Mouse (Mus musculus): Measurements from ENCODE around the gene Pcsk2. TPM values are rescaled to one million over a fixed set of nuclear protein-coding genes. Genes with fewer than 3 reads are reported as not detected.
A peak's percentile ranks its signal among the peaks of the same experiment; 100 is the strongest.

Gene Pcsk2
- polyA plus RNA-seq, 1 experiment from 2014 or later: 11.4 TPM

DNA sequence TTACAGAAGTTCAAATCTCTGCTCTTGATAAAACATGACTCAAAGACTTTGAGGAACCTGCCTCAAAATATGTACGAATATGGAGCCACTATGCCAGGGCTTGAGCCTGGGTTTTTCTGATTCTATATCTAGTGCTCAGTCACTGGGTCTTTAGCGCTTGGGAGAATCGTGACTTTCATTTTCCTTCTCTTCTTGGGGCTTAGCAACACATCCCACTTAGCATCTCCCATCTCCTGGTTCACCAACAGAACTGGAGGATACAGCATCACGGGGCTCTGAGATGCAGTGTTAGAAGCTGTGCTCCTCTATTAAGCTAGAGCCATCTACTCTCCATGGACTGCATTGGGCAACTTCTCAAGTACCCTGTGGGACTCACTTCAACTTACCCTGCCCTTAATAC, 131.9 kb downstream of the Pcsk2 start:
- ATAC-seq (no peak), DNase-seq (ENCODE audit: low spot score) (no peak)
- Histone ChIP-seq H3K4me2 (ENCODE audit: low read length) (no peak overlapping the region), H3K9ac (ENCODE audit: low read length) (no peak overlapping the region), H3K4me3 (ENCODE audit: low read depth, low read length) (no peak overlapping the region), H3K4me1 (ENCODE audit: control insufficient read depth, insufficient read depth, low read length) (no peaks in the 10 kb centered on the region), H3K27ac (ENCODE audit: low read depth, low read length) (no peak overlapping the region), H3K36me3 (ENCODE audit: control insufficient read depth, insufficient read depth, low read length) (no peaks in the 10 kb centered on the region), H3K9me3 (replicated peaks; ENCODE audit: control insufficient read depth, low read length) (no peaks in the 10 kb centered on the region), H3K27me3 (replicated peaks; ENCODE audit: control insufficient read depth, insufficient read depth, low read length) (no peaks in the 10 kb centered on the region)
- 93% methylated on average over 4 of the region's 4 CpGs for WGBS

DNA sequence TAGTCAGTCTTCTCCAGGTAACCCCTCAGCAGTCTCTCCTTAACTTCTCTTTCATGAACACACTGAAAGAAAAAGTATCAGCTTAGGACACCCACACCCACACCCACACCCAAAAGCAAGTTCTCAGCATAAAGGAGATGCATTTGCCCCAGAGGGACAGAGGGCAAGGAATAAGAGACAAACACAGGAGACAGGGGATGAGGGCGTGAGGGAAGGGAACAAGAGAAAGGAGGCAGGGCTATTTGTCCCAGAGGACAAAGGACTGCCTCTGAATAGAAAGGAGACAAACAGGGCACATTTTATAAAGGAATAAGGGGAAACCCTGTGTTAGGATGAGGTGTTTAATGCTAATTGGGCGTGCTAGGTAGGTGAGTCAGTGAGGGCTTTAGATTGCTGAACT, 133.6 kb downstream of the Pcsk2 start:
- Histone ChIP-seq H3K27ac (ENCODE audit: low read depth, low read length) (no peak overlapping the region), H3K4me2 (ENCODE audit: low read length) (no peak overlapping the region), H3K36me3 (ENCODE audit: control insufficient read depth, insufficient read depth, low read length) (no peaks in the 10 kb centered on the region), H3K27me3 (replicated peaks; ENCODE audit: control insufficient read depth, insufficient read depth, low read length) (no peaks in the 10 kb centered on the region), H3K4me3 (ENCODE audit: low read depth, low read length) (no peak overlapping the region), H3K9me3 (replicated peaks; ENCODE audit: control insufficient read depth, low read length) (no peaks in the 10 kb centered on the region), H3K9ac (ENCODE audit: low read length) (no peak overlapping the region), H3K4me1 (ENCODE audit: control insufficient read depth, insufficient read depth, low read length) (no peaks in the 10 kb centered on the region)
- 22% methylated on average over 2 of the region's 2 CpGs for WGBS
- no peak for DNase-seq (ENCODE audit: low spot score)
- no peak for ATAC-seq

DNA sequence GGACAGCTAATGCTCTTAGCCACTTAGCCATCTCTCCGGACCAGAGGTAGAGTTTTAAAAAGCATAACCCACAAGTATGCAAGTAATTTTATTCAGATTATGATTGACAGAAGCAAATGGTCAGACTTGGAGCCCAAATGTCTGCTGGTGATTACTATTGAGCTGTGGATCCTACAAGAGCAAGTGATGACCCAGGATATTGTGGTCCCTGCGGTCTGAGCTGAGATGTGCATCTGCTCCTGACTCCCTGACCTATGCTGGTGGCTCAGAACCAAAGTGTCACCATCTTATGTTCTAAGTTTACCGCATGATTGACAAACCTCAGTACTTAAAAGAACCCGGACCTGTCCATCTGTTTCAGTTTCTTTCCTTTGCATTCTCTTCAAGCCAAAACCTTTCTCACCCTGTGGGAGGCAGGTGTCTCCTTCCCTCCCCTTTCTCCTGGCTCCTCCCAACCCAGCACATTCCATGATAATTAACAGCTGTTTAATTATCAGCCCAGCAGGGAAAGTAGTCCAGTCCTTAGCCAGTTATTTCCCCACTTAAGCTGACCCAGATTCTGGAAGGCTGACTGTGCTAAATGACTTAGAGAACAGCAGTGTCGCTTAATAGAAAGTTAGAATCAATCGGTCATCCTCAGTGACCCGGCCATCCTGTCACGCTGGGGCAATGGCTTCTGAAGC, 136.1 kb downstream of the Pcsk2 start:
- no peaks in the 10 kb centered on the region for H3K27me3 ChIP-seq (replicated peaks; ENCODE audit: control insufficient read depth, insufficient read depth, low read length)
- H3K4me2 ChIP-seq (ENCODE audit: low read length): no peak overlapping the region
- ATAC-seq (no peak), DNase-seq (ENCODE audit: low spot score) (no peak)
- H3K4me3 ChIP-seq (ENCODE audit: low read depth, low read length): no peak overlapping the region
- WGBS: 55% methylated on average over 8 of the region's 8 CpGs
- H3K4me1 ChIP-seq (ENCODE audit: control insufficient read depth, insufficient read depth, low read length): no peaks in the 10 kb centered on the region
- H3K27ac ChIP-seq (ENCODE audit: low read depth, low read length): no peak overlapping the region
- no peaks in the 10 kb centered on the region for H3K36me3 ChIP-seq (ENCODE audit: control insufficient read depth, insufficient read depth, low read length)
- no peaks in the 10 kb centered on the region for H3K9me3 ChIP-seq (replicated peaks; ENCODE audit: control insufficient read depth, low read length)
- no peak overlapping the region for H3K9ac ChIP-seq (ENCODE audit: low read length)

DNA sequence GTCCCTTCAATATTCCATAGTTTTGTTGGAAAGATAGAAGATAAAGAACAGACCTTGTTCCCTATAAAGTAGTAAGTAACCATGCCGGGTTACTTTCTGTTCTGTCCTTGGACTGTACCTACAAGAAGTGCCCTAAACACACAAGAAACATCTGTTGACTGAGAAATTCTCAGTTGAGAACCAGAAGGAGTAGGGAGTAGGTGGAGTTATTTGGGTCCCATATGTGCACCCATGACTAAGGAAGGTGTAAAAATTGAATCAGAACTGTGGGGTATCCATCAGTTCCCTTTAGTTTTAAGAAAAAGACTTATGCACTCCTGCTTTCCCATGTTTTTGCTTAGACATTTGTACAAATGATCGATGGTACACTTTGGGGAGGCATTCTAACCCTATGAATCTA, 137.6 kb downstream of the Pcsk2 start:
- H3K36me3 ChIP-seq (ENCODE audit: control insufficient read depth, insufficient read depth, low read length): no peaks in the 10 kb centered on the region
- ATAC-seq (no peak), DNase-seq (ENCODE audit: low spot score) (no peak)
- no peaks in the 10 kb centered on the region for H3K4me1 ChIP-seq (ENCODE audit: control insufficient read depth, insufficient read depth, low read length)
- H3K4me3 ChIP-seq (ENCODE audit: low read depth, low read length): no peak overlapping the region
- no peak overlapping the region for H3K9ac ChIP-seq (ENCODE audit: low read length)
- no peak overlapping the region for H3K27ac ChIP-seq (ENCODE audit: low read depth, low read length)
- no peaks in the 10 kb centered on the region for H3K27me3 ChIP-seq (replicated peaks; ENCODE audit: control insufficient read depth, insufficient read depth, low read length)
- no peak overlapping the region for H3K4me2 ChIP-seq (ENCODE audit: low read length)
- 95% methylated on average over 2 of the region's 2 CpGs for WGBS
- no peaks in the 10 kb centered on the region for H3K9me3 ChIP-seq (replicated peaks; ENCODE audit: control insufficient read depth, low read length)

DNA sequence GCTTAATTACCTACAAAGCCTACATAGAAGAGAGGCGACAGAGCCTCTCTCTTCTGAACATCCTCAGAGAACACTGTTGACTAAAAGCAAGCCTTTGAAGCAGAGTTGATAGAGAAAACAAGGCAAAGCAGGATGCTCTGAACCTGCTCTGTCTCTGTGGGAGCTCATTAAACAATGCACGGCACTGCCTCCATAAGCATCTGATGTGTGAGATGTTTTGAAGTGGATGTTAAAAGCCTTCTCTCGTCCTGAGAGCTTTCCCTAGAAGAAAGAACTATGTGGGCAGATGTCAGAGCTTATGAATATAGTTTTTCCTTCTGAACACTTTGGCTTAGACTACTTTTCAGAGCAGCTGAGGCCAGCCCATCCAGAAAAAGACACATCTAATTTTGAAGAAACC, 145.3 kb downstream of the Pcsk2 start:
- Histone ChIP-seq H3K9ac (ENCODE audit: low read length) (no peak overlapping the region), H3K36me3 (ENCODE audit: control insufficient read depth, insufficient read depth, low read length) (no peaks in the 10 kb centered on the region), H3K4me2 (ENCODE audit: low read length) (no peak overlapping the region), H3K4me1 (ENCODE audit: control insufficient read depth, insufficient read depth, low read length) (no peaks in the 10 kb centered on the region), H3K4me3 (ENCODE audit: low read depth, low read length) (no peak overlapping the region), H3K27me3 (replicated peaks; ENCODE audit: control insufficient read depth, insufficient read depth, low read length) (no peaks in the 10 kb centered on the region), H3K27ac (ENCODE audit: low read depth, low read length) (no peak overlapping the region), H3K9me3 (replicated peaks; ENCODE audit: control insufficient read depth, low read length) (peaks cover 7% of the 10 kb centered on the region; the same call in 1 of the 2 replicates)
- no peak for ATAC-seq
- no peak for DNase-seq (ENCODE audit: low spot score)
- 49% methylated on average over 3 of the region's 3 CpGs for WGBS

DNA sequence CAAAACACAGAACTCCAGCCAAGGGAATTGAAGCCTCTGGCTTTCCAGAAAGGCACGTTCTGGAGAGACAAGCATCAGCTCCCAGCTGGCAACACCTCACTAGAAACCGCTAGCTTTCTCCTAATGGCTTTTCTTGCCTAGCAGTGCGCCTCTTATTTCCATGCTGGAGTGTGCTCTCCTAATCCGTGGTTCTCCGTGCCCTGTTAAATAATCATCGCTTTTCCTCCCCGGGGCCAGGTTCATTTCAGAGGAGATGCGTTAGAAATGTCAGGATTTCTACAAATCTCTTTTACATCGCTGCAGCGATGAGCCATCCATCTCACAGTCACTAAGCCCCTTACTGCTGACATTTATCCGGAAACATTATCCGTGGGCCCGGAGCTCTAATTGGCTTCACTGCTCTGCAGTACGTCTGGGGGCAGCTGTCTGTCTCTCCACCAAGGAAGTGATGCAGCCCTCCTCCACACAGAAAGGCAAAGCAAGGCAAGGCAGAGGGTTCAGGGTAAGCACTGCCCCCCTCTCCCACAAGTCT, 150.1 kb downstream of the Pcsk2 start:
- Histone ChIP-seq H3K4me3 (ENCODE audit: low read depth, low read length) (no peak overlapping the region), H3K27ac (ENCODE audit: low read depth, low read length) (no peak overlapping the region), H3K4me2 (ENCODE audit: low read length) (no peak overlapping the region), H3K4me1 (ENCODE audit: control insufficient read depth, insufficient read depth, low read length) (no peaks in the 10 kb centered on the region), H3K36me3 (ENCODE audit: control insufficient read depth, insufficient read depth, low read length) (no peaks in the 10 kb centered on the region), H3K27me3 (replicated peaks; ENCODE audit: control insufficient read depth, insufficient read depth, low read length) (no peaks in the 10 kb centered on the region), H3K9ac (ENCODE audit: low read length) (no peak overlapping the region), H3K9me3 (replicated peaks; ENCODE audit: control insufficient read depth, low read length) (peaks cover 7% of the 10 kb centered on the region; the same call in 1 of the 2 replicates)
- no peak for DNase-seq (ENCODE audit: low spot score)
- ATAC-seq: peak; percentile 18; the same call in 1 of the 2 replicates
- WGBS: 77% methylated on average over 14 of the region's 14 CpGs

DNA sequence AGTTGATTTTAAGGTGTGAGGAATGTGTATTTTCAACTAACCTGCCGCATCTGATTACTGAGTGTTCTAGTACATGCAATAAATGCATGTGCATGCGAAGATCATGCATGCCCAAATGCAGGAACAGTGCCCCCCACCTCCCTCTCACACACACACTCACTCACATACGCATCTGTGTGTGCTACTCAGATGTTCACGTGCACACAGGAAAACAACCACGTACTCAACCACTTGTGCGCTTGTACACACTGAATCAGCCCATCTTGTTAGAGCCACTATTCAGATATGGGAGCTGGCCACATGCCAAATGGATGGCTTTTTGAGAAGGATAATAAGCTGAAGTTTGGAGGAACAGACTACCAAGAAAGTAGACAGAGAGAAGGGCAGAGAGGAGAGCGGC, 150.7 kb downstream of the Pcsk2 start:
- Histone ChIP-seq H3K4me1 (ENCODE audit: control insufficient read depth, insufficient read depth, low read length) (no peaks in the 10 kb centered on the region), H3K9me3 (replicated peaks; ENCODE audit: control insufficient read depth, low read length) (peaks cover 7% of the 10 kb centered on the region; the same call in 1 of the 2 replicates), H3K36me3 (ENCODE audit: control insufficient read depth, insufficient read depth, low read length) (no peaks in the 10 kb centered on the region), H3K27ac (ENCODE audit: low read depth, low read length) (no peak overlapping the region), H3K9ac (ENCODE audit: low read length) (no peak overlapping the region), H3K27me3 (replicated peaks; ENCODE audit: control insufficient read depth, insufficient read depth, low read length) (no peaks in the 10 kb centered on the region), H3K4me3 (ENCODE audit: low read depth, low read length) (no peak overlapping the region), H3K4me2 (ENCODE audit: low read length) (no peak overlapping the region)
- 86% methylated on average over 7 of the region's 7 CpGs for WGBS
- no peak for ATAC-seq
- no peak for DNase-seq (ENCODE audit: low spot score)

DNA sequence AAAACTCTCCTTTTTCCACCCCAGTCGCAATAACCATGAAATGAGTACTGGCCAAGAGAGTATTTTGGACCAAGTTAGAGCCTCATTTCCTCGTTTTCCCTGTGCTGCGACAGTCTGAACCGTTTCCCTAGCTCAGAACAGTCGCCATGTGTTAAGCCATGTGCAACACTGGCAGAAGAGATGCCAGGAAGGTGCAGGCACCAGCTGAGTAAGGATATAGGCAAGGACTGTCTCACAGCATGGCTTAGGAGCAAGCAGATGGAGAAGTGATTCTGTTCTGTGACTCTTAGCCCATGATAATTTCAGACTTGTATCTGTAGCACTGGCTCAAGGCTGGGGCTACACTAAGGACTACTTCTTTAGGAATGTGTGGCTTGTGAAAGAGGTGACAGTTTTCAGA, 155.2 kb downstream of the Pcsk2 start:
- peak; percentile 50; the same call in 1 of the 2 replicates for ATAC-seq
- no peaks in the 10 kb centered on the region for H3K36me3 ChIP-seq (ENCODE audit: control insufficient read depth, insufficient read depth, low read length)
- H3K27me3 ChIP-seq (replicated peaks; ENCODE audit: control insufficient read depth, insufficient read depth, low read length): no peaks in the 10 kb centered on the region
- H3K4me1 ChIP-seq (ENCODE audit: control insufficient read depth, insufficient read depth, low read length): no peaks in the 10 kb centered on the region
- no peak overlapping the region for H3K4me3 ChIP-seq (ENCODE audit: low read depth, low read length)
- H3K4me2 ChIP-seq (ENCODE audit: low read length): no peak overlapping the region
- no peaks in the 10 kb centered on the region for H3K9me3 ChIP-seq (replicated peaks; ENCODE audit: control insufficient read depth, low read length)
- H3K27ac ChIP-seq (ENCODE audit: low read depth, low read length): no peak overlapping the region
- DNase-seq (ENCODE audit: low spot score): no peak
- 62% methylated on average over 5 of the region's 5 CpGs for WGBS
- no peak overlapping the region for H3K9ac ChIP-seq (ENCODE audit: low read length)

DNA sequence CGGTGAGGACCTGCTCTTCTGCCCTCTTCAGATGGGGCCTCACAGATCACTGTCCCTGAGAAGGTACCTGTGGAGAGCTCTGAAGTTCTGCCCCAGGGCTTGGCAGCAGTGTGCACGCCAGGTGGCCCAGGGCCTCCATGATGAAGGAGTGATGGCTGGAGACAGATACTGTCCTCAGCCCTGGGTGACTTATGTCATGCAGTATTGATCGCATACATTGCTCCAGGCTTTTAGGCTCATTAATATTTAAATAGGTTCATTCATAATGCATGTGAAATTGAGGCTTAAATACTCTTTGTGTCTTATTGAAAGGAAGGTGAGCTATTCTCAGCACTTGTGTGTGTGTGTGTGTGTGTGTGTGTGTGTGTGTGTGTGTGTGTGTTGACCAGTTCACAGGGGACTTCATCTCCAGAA, 157.0 kb downstream of the Pcsk2 start:
- no peak overlapping the region for H3K4me3 ChIP-seq (ENCODE audit: low read depth, low read length)
- DNase-seq (ENCODE audit: low spot score) (no peak), ATAC-seq (no peak)
- no peak overlapping the region for H3K27ac ChIP-seq (ENCODE audit: low read depth, low read length)
- no peak overlapping the region for H3K4me2 ChIP-seq (ENCODE audit: low read length)
- no peaks in the 10 kb centered on the region for H3K27me3 ChIP-seq (replicated peaks; ENCODE audit: control insufficient read depth, insufficient read depth, low read length)
- no peak overlapping the region for H3K9ac ChIP-seq (ENCODE audit: low read length)
- no peaks in the 10 kb centered on the region for H3K4me1 ChIP-seq (ENCODE audit: control insufficient read depth, insufficient read depth, low read length)
- H3K9me3 ChIP-seq (replicated peaks; ENCODE audit: control insufficient read depth, low read length): no peaks in the 10 kb centered on the region
- 58% methylated on average over 3 of the region's 3 CpGs for WGBS
- H3K36me3 ChIP-seq (ENCODE audit: control insufficient read depth, insufficient read depth, low read length): no peaks in the 10 kb centered on the region
